Mouse (Mus musculus) spleen, postnatal 36 days (tissue): Measurements from ENCODE around the gene Washc4.

Source experiments
- DNase-seq, 2 experiments: peaks; one replicate each; pipeline ENCODE4 v3.0.0; 2022; ENCODE audit warnings: low spot score in 2 of 2, mixed read lengths in 1 of 2

Gene Washc4

GRCm38 (mm10) chr10:83600650-83601049, 57.1 kb downstream of the Washc4 start:
- no peak for DNase-seq

GRCm38 (mm10) chr10:83603956-83604564, 60.5 kb downstream of the Washc4 start:
- no peak for DNase-seq

GRCm38 (mm10) chr10:83605637-83606183, 62.2 kb downstream of the Washc4 start:
- DNase-seq: no peak

DNA sequence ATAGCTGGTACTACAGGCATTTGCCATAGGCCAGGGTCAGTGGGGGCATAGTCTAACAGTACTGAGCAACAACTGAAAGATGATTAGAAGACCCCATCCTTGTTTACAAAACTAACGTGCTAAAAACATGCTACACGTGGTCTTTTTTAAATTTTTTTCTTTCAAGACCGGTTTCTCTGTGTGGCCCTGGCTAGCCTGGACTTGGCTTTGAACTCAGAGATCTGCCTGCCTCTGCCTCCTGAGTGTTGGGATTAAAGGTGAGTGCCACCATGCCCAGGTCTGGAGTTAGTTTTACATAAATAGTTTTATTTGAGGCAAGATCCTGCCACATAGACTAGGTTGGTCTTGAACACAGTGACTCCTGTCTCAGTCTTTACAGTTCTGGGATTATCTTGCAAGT, 63.6 kb downstream of the Washc4 start:
- no peak for DNase-seq

DNA sequence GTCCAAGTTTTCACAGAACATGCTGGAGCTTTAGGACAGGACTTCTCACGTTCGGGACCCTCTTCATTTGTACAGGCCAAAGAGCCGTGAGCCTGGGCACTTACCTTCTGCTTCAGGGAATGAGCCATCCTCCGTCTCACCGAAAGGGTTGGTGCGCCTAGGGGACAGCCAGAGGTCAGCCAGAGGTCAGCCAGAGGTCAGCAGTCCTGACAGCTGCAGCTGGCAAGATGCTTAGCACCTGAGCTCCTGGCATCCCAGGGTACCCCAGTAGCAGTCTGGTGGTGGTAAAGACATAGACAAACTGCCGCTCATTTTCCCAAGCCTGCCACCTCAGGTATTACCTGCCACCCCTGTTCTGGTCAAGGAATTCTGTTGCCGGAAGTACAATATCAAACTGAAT, 65.0 kb downstream of the Washc4 start:
- DNase-seq: no peak

- DNase-seq: no peak
Observed at GRCm38 (mm10) chr10:83610518-83610917, 67.0 kb downstream of the Washc4 start.

GRCm38 (mm10) chr10:83611863-83612262, 68.3 kb downstream of the Washc4 start:
- DNase-seq: no peak

- DNase-seq: no peak
Observed at GRCm38 (mm10) chr10:83612648-83613215, 69.2 kb downstream of the Washc4 start.

DNA sequence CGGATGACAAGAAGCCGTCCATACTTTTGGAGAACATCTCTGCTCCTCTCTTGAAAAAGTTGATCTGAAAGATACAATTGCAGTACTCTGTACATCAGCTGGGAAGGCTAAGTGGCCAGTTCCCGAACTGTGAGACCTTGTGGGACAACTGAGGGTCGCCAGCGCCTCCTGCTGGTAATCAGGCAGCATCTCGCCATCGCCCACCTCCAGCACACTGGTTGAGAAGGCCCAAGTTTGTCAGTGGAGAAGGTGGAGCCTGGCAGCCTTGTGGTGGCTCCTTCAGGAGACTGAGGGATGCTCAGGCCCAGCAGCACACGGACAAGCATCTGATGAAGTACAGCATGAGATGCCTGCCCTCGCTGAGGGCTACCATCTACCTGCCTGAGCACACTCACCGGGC, 73.8 kb downstream of the Washc4 start:
- DNase-seq: no peak

DNA sequence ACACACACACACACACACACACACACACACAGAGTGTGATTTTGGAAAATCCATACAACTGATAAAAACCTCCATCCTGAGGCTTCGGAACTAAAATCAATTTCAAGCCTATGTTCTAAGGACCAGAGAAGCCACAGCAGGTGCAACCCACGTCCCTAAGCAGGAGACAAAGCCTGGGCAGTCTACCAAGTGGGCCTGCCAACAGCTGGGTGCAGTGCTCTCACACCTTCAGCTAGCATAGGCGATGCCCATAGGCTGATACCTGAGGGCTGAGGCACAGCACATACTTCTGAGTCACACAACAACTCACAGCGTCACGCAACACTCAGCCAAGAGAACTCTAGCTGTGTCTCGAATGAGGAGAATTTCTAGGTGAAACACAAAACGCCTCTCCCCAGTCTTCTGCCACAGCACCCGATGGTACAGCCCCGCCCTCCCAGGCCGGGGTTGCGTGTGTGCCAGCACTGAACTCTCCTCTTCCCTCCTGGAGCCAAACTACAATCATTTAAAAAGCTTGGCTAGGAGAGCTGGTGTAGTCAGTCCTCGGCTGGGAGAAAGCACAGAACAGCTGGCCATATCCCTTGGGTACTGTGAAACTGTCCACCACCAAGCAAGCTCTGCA, 75.4 kb downstream of the Washc4 start:
- no peak for DNase-seq

GRCm38 (mm10) chr10:83620350-83621055, 77.0 kb downstream of the Washc4 start:
- DNase-seq: no peak

DNA sequence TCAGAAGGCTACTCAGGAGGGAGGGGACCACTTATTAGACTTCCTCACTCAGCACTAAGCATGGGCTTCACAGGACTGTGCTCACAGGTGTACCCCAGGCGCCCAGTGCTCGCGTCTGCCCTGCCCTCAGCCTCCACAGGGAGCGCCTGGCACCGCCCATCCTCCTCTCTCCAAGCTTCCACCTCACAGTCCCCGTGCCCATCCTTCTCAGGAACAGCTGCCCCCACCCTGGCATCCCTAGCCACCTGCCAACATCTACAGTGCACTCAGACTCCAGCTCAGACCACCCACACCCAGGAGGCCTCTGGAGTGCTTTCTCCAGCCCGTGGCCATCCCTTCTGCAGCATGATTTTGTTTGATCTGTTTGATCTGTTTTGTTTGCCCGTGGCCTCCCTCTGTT, 80.5 kb downstream of the Washc4 start:
- DNase-seq: no peak

- no peak for DNase-seq
Observed at GRCm38 (mm10) chr10:83624841-83625240, 81.3 kb downstream of the Washc4 start.

GRCm38 (mm10) chr10:83627113-83627687, 83.6 kb downstream of the Washc4 start:
- no peak for DNase-seq

DNA sequence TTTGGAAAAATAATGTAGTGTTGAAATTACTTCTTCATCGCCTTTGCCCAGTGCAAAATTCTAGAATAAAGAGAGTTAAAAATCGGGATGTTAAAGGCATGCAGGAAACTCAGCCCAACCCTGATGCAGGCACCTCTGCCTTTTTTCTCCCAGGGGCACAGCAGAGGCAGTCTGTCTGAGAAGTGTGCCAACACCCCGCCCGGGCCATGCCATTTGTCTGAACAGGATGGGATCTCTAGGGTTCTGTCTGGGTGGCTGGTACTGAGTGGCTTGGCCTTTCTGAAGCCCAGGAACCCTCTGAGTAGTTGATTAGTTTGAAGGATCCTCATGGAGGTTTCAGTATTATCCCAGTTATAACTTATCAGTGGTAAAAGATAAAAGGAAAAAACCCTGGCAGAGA, 84.7 kb downstream of the Washc4 start:
- DNase-seq: no peak

DNA sequence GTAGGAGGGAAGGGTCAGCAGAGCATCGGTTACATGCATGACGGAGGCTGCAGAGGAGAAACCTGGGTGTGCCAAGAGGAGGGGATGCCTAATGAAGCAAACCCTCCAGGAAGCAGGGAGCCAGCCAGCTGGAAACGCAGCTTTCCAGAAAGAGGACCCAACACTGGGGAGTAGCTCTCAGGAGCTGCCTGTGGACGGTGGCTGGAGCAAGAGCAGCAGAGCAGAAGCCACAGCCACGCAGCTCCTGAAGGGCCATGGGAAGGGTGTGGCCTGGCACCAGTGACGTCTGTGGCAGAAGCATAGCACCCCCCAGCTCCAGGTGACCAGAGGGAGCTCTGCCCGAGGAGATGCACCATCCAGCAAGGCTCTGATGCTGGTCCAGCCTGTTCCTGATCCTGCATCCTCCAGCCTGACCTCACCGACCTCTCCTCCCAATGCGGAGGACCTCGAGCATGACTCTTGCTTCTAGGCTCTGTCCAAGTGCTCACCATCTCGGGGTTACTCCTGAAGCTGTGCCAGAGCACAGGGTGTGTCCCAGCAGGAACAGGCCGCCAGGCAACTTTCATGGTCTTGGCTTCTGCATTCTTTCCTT, 85.7 kb downstream of the Washc4 start:
- DNase-seq: no peak

- no peak for DNase-seq
Observed at GRCm38 (mm10) chr10:83629878-83630277, 86.3 kb downstream of the Washc4 start.

DNA sequence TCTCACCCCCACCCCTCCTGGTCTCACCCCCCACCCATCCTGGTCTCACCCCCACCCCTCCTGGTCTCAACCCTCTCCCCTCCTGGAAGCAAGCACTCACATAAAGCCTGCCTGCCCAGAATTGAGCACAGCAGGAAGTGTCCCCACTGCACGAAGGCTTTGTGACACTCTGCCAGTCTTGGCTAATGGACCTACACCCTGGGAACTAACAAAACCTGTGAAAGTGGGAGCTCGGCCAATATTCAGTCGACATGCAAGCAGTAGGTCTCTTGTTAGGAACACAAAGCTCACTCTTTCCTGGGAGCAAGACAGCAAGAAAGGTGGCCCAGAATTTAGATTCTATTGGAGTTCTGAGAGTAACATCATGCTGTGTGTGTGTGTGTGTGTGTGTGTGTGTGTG, 87.3 kb downstream of the Washc4 start:
- DNase-seq: no peak

- DNase-seq: no peak
Observed at GRCm38 (mm10) chr10:83631775-83632174, 88.2 kb downstream of the Washc4 start.

GRCm38 (mm10) chr10:83632806-83633374, 89.3 kb downstream of the Washc4 start:
- DNase-seq: no peak

GRCm38 (mm10) chr10:83634461-83634860, 90.9 kb downstream of the Washc4 start:
- peak; percentile 23 to 31 for DNase-seq
